Mouse (Mus musculus) hindbrain, embryonic 12.5 days (tissue): ENCODE data around the gene Ermap. TPM values are rescaled to one million over a fixed set of nuclear protein-coding genes. Genes with fewer than 3 reads are reported as not detected.

Source experiments
- ATAC-seq: fragments of 200-750 bp; cut with Nextera tagmentation; 2 replicates; pipeline ENCODE4 v1.8.0; 2017; ENCODE audit warnings: moderate TSS enrichment; ENCODE audit not compliant: low FRiP score
- H3K27ac ChIP-seq: fragments of 300-500 bp; sonication (generic); 2 replicates; pipeline ENCODE4 v1.5.1; 2016; ENCODE audit warnings: mild to moderate bottlenecking
- H3K27me3 ChIP-seq: fragments of 300-500 bp; sonication (generic); 2 replicates; pipeline ENCODE4 v1.6.1; 2016; ENCODE audit warnings: mild to moderate bottlenecking
- H3K36me3 ChIP-seq: fragments of 300-500 bp; sonication (generic); 2 replicates; pipeline ENCODE4 v1.6.1; 2016; ENCODE audit warnings: mild to moderate bottlenecking
- H3K4me1 ChIP-seq: fragments of 300-500 bp; sonication (generic); 2 replicates; pipeline ENCODE4 v1.6.1; 2016
- H3K4me2 ChIP-seq: fragments of 300-500 bp; sonication (generic); replicated peaks from 2 replicates; pipeline ENCODE4 v1.6.1; 2016; ENCODE audit warnings: mild to moderate bottlenecking
- H3K4me3 ChIP-seq: fragments of 300-500 bp; sonication (generic); 2 replicates; pipeline ENCODE4 v1.5.1; 2016; ENCODE audit warnings: mild to moderate bottlenecking
- H3K9ac ChIP-seq: fragments of 300-500 bp; sonication (generic); 2 replicates; pipeline ENCODE4 v1.6.1; 2016; ENCODE audit warnings: mild to moderate bottlenecking, moderate library complexity
- H3K9me3 ChIP-seq: fragments of 300-500 bp; sonication (generic); replicated peaks from 2 replicates; pipeline ENCODE4 v1.6.1; 2016; ENCODE audit warnings: mild to moderate bottlenecking
- WGBS: fragments of 180-500 bp; shearing (Covaris S2); methylation state at CpG from one replicate; pipeline ENCODE4 v1.1.7; 2016; 5-methylcytosine and 5-hydroxymethylcytosine counted together
- polyA plus RNA-seq: library from polyadenylated mRNA; unstranded; fragments of >200 nt; fragmentation: Nextera tagmentation; extraction: Ambion mirVana; gene quantifications from 2 replicates; pipeline ENCODE4 v1.2.1, GENCODE M21; 2016

Gene Ermap
- polyA plus RNA-seq, 1 experiment from 2014 or later = 7.4 TPM

DNA sequence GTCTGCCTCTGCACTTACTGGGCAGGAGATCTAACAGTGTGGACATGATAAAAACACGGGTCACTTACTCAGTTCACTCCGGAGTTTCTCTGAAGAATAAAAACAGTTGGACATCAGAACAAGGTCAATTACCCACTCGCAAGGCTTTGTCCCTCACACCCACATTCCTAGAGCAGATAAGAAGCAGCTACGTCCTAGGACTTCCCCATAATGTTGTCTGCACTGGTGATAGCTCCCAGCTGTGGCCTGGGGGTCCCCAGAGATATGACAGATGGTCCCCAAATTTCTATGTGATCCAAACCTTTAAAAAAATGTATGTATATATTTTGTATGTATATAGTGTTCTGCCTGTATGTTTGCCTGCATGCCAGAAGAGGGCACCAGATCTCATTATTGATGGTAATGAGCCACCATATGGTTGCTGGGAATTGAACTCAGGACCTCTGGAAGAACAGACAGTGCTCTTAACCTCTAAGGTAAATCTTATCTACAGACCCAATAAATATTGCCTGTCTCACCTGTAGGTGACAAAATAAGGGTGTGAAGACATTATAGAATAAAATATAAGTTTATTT is 9.6 kb downstream of the Ermap start:
- H3K4me1 ChIP-seq = no peaks in the 10 kb centered on the region
- no peak for ATAC-seq
- H3K4me2 ChIP-seq = no peak overlapping the region
- H3K36me3 ChIP-seq = no peaks in the 10 kb centered on the region
- 64% methylated on average over 4 of the region's 4 CpGs for WGBS
- H3K4me3 ChIP-seq = no peak overlapping the region
- no peaks in the 10 kb centered on the region for H3K27me3 ChIP-seq
- H3K9ac ChIP-seq = no peak overlapping the region
- H3K27ac ChIP-seq = no peak overlapping the region
- no peaks in the 10 kb centered on the region for H3K9me3 ChIP-seq

DNA sequence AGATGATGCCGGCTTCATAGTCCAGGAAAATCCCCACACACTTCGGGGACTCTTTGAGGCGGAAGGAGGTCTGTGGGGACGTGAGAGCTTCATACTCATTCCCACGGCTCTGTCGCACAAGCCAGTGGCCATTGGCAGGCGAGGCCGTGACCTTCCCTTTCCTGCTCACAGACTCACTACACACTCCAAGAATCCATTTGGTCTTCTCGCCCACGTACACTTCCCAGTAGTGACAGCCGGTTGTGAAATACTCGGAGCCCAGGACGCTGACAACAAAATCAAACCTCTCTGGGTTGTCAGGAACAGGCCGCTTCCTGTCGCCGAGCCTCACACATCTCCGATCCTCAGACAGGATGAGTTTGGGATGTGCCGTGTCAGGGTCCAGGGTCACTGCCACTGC is 11.5 kb downstream of the Ermap start:
- WGBS = 80% methylated on average over 18 of the region's 18 CpGs
- no peak for ATAC-seq
- H3K36me3 ChIP-seq = no peaks in the 10 kb centered on the region
- no peaks in the 10 kb centered on the region for H3K9me3 ChIP-seq
- no peaks in the 10 kb centered on the region for H3K27me3 ChIP-seq
- no peaks in the 10 kb centered on the region for H3K4me1 ChIP-seq
- H3K27ac ChIP-seq = no peak overlapping the region
- H3K4me2 ChIP-seq = no peak overlapping the region
- no peak overlapping the region for H3K9ac ChIP-seq
- H3K4me3 ChIP-seq = no peak overlapping the region

DNA sequence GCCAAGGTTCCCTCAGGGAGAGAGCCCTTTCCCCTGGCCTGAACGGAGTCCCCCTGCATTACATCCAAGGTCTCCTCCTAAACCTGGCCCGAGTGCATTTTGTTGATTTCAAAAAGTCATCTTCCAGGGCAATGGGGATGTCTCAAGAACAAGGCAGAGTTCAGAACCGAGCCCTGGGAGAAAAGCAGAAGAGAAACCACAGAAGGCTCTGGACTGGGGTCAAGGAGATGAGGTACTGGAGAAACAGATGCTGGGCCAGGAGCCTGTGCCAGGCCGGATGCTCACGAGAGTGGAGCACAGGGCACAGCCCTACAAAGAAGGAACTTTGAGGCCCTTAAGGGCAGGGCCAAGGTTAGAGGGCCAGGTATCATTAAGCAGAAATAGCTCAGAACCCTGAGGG is 12.1 kb downstream of the Ermap start:
- no peak for ATAC-seq
- WGBS = 79% methylated on average over 5 of the region's 5 CpGs

DNA sequence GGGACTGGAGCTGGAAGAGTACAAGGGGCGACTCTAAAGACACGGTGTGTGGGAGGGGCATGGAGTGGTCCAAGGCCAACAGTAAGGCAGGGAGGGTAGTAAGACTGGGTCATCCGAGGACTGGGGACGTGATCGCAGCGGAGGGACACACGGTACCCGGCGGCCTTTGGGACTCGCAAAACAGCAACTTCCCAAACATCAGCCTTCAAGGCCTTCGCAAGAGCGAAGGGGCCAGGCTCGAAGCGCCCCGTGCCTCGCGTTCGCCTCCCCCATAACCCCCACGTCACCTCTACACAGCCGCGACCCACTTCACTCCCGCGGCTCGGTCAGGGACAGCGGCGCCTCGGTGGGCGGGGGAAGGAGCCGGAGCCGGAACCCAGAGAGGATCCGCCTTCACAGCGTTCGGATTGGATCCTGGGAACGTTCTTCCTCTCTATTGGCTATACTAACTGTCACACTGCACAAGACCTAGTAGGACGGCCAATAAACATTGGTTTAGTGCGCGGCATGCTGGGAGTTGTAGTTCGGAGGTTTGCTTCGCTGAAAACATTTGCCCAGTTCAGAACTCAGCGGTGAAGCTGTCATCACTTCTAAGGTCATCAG is 15.9 kb downstream of the Ermap start, which contains the start of gene Zfp691:
Zfp691 (minus strand) TSS at position 345 of the 603 bp plus-strand sequence.
- peak within 1 kb of the TSS; percentile 50 for H3K4me3 ChIP-seq
- WGBS = under 1% methylated on average over 40 of the region's 40 CpGs

More for the DNA sequence above, 12.1 kb downstream of the Ermap start:
- no peaks in the 10 kb centered on the region for H3K9me3 ChIP-seq
- H3K36me3 ChIP-seq = no peaks in the 10 kb centered on the region
- H3K27me3 ChIP-seq = no peaks in the 10 kb centered on the region
- H3K27ac ChIP-seq = no peak overlapping the region
- H3K4me1 ChIP-seq = peaks cover 5% of the 10 kb centered on the region
- H3K4me3 ChIP-seq = no peak overlapping the region
- no peak overlapping the region for H3K9ac ChIP-seq
- no peak overlapping the region for H3K4me2 ChIP-seq

DNA sequence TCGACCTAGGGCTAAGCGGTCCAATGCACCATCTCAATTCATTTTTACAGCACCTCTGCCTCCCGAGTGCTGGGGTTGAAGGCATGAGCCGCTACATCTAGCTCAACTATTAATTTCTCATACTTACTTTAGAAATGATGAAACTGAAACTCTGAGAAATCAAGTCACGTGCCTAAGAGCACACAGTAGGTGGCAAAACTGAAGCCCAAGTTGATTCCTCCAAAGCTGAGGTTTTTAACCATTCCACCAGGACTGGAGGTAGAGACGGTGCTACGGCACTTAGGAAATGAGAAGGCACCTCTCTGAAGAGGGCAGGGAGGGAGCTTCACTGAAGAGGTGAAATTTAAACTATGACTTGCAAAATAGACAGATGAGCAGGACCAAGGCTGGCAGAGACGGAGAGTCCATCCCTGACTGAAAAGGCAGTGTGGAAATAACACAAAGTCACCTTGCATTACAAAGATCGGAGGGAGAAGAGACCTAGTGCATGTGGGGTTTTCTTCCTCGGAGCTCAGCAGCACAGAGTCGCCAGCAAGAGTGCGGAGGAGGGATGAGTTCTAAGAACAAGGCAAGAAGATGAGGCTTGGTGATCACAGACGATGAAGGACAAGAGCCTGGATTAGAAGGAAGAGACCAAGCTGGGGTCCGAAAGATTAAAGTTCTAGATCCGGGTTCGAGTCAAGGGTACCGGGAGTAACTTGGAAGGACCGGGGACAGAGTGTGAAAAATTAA is 16.7 kb downstream of the Ermap start:
- WGBS = 45% methylated on average over 18 of the region's 18 CpGs
- H3K27ac ChIP-seq = 0 out of 2 replicates have a peak overlapping the region, but pooled peaks have one; percentile 50
- peak overlapping the region; percentile 80 for H3K9ac ChIP-seq
- peak overlapping the region; percentile 72 for H3K4me2 ChIP-seq
- ATAC-seq = no peak
- no peaks in the 10 kb centered on the region for H3K27me3 ChIP-seq
- H3K9me3 ChIP-seq = no peaks in the 10 kb centered on the region
- peak overlapping the region; percentile 50 for H3K4me3 ChIP-seq
- peaks cover 18% of the 10 kb centered on the region for H3K36me3 ChIP-seq
- H3K4me1 ChIP-seq = peaks cover 19% of the 10 kb centered on the region

More for the DNA sequence above, 15.9 kb downstream of the Ermap start, which contains the start of gene Zfp691:
- Histone ChIP-seq H3K27ac (peak within 1 kb of the TSS; percentile 50; the same call in 1 of the 2 replicates), H3K27me3 (no peaks in the 10 kb centered on the region), H3K9ac (peak within 1 kb of the TSS; percentile 80), H3K4me1 (peaks cover 19% of the 10 kb centered on the region), H3K36me3 (peaks cover 17% of the 10 kb centered on the region), H3K4me2 (peak within 1 kb of the TSS; percentile 72), H3K9me3 (no peaks in the 10 kb centered on the region)
- ATAC-seq = peak; percentile 100

DNA sequence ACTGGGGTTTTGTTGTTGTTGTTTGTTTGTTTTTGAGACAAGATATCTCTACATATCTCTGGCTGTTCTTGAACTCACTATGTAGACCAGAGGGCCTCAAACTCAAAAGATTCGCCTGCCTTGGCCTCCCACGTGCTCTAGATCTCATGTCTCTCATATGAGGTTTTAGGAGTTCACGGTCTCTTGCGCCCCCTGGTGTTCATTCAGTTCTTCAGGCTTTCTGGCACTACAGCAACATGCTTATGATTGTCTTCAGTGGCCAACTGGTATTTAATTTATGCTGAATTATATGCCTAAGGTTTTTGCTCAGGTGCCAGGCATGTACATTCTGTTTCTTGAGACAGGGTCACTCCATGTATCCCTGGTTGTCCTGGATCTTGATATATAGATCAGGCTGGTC is 22.1 kb downstream of the Ermap start:
- no peaks in the 10 kb centered on the region for H3K27me3 ChIP-seq
- H3K4me2 ChIP-seq = no peak overlapping the region
- no peak overlapping the region for H3K9ac ChIP-seq
- peaks cover 13% of the 10 kb centered on the region for H3K4me1 ChIP-seq
- WGBS = 6% methylated on average over 4 of the region's 4 CpGs
- peak; percentile 32; the same call in 1 of the 2 replicates for ATAC-seq
- no peak overlapping the region for H3K27ac ChIP-seq
- peaks cover 18% of the 10 kb centered on the region for H3K36me3 ChIP-seq
- H3K4me3 ChIP-seq = no peak overlapping the region
- no peaks in the 10 kb centered on the region for H3K9me3 ChIP-seq

DNA sequence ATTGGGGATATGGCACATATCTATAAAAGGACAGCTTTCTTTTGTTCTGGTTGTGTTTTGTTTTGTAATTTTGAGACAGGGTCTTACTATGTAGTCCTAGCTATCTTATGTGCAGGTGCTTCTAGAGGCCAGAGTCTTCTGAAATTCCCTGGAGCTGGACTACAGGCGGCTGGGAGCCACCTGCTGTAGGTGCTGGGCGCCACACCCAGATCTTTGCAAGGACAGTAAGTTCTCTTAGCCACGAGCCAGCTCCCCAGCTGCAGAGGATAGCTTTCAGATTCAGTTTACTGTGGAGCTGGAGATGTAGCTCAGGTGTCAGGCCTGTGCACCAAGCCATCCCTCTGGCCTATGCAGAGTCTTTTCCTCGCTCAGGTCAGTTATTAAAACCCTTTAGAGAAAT is 22.7 kb downstream of the Ermap start:
- Histone ChIP-seq H3K4me3 (no peak overlapping the region), H3K27me3 (no peaks in the 10 kb centered on the region), H3K9me3 (no peaks in the 10 kb centered on the region), H3K9ac (no peak overlapping the region), H3K27ac (no peak overlapping the region), H3K36me3 (peaks cover 18% of the 10 kb centered on the region), H3K4me2 (no peak overlapping the region), H3K4me1 (peaks cover 8% of the 10 kb centered on the region)
- ATAC-seq = no peak
- WGBS = 83% methylated on average over 4 of the region's 4 CpGs

DNA sequence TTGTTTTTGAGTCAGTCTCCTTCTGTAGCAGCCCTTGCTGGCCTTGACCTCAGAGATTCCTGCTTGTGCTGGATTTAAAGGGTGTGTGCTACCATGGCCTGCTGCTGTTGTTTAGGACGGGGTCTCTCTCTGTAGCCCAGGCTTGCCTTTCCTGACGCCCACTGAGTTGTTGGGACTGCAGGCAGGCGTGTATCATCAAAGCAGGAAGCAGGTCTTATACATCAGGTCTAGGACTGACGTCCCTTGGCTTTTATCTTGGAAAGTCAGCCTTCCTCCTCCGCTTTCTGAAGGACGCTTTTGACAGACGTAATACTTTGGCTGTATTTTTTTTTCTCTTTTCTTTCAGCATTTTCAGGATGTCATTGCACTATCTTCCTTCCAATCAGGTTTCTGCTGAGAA is 23.9 kb downstream of the Ermap start:
- no peak for ATAC-seq
- H3K9me3 ChIP-seq = no peaks in the 10 kb centered on the region
- H3K36me3 ChIP-seq = peaks cover 18% of the 10 kb centered on the region
- no peak overlapping the region for H3K4me3 ChIP-seq
- H3K4me2 ChIP-seq = no peak overlapping the region
- no peak overlapping the region for H3K27ac ChIP-seq
- 75% methylated on average over 7 of the region's 7 CpGs for whole genome bisulfite sequencing
- H3K4me1 ChIP-seq = no peaks in the 10 kb centered on the region
- no peak overlapping the region for H3K9ac ChIP-seq
- no peaks in the 10 kb centered on the region for H3K27me3 ChIP-seq

DNA sequence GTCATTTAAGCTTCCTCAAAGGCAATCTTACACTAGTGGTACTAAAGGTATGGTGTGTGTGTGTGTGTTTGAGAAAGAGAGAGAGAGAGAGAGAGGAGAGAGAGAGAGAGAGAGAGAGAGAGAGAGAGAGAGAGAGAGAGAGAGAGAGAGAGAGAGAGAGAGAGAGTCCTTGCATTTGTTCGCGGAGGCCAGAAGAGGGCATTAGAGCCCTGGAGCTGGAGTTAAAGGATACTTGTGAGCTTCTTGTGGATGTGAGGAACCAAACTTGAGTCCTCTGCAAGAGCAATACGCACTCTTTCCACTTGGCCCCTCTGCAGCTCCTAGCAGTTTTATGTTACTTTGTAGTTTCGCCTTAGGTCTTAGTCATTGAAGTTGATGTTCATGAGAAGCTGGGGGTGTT is 26.8 kb downstream of the Ermap start:
- no peak overlapping the region for H3K4me3 ChIP-seq
- H3K9ac ChIP-seq = no peak overlapping the region
- no peaks in the 10 kb centered on the region for H3K36me3 ChIP-seq
- H3K9me3 ChIP-seq = no peaks in the 10 kb centered on the region
- no peak for ATAC-seq
- H3K4me2 ChIP-seq = no peak overlapping the region
- H3K4me1 ChIP-seq = no peaks in the 10 kb centered on the region
- H3K27ac ChIP-seq = no peak overlapping the region
- no peaks in the 10 kb centered on the region for H3K27me3 ChIP-seq
- WGBS = 67% methylated on average over 4 of the region's 4 CpGs

DNA sequence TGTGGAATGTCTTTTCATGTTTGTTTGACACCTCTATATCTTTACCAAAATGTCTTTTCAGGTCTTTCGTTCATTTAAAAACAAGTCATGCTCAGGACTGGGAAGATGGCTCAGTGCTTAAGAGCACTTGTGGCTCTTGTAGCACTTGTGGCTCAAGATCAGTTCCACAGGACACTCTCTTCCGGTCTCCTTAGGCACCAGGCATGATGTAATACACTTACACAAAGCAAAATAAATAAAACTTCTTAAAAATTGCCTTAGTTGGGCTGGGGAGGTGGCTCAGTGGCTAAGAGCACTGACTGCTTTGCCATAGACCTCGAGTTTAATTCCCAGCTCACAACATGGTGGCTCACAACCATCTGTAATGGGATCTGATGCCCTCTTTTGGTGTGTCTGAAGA is 28.5 kb downstream of the Ermap start:
- H3K27ac ChIP-seq = no peak overlapping the region
- no peak overlapping the region for H3K4me3 ChIP-seq
- H3K4me1 ChIP-seq = no peaks in the 10 kb centered on the region
- no peak overlapping the region for H3K4me2 ChIP-seq
- no peaks in the 10 kb centered on the region for H3K9me3 ChIP-seq
- 72% methylated on average over 3 of the region's 3 CpGs for WGBS
- H3K36me3 ChIP-seq = no peaks in the 10 kb centered on the region
- ATAC-seq = no peak
- no peaks in the 10 kb centered on the region for H3K27me3 ChIP-seq
- no peak overlapping the region for H3K9ac ChIP-seq

DNA sequence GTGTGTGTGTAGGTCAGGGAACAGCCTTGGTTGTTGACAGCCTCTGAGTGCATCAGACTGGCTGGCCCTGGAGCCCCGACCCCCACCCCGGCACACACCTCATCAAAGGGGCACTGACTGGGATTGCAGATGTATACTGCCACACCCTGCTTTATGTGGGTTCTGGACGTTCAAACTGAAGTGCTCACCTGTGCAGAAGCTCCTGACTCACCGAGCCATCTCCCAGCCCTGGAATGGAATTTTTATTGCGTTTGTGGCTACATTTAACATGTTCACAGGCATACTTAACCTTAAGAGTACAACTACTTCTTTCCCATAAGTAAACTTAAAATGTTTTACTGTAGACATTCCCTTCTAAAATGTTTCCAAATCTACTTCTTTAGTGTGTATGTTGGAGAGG is 31.9 kb downstream of the Ermap start:
- H3K27me3 ChIP-seq = no peaks in the 10 kb centered on the region
- ATAC-seq = no peak

DNA sequence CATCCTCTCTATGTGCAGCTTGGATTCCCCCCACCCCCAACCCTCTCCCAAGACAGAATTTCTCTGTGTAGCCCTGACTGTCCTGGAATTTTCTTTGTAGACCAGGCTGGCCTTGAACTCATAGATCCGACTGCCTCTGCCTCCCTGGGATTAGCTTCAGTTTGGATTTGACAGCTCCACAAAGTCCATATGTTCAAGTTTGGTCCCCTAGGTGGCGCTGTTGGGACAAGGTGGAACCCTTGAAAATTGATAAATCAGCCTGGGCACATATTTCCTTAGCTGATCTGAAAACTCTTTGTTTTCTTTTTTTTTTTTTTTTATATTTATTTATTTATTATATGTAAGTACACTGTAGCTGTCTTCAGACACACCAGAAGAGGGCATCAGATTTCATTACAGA is 32.6 kb downstream of the Ermap start:
- Histone ChIP-seq H3K27me3 (no peaks in the 10 kb centered on the region), H3K9me3 (no peaks in the 10 kb centered on the region), H3K9ac (no peak overlapping the region), H3K27ac (no peak overlapping the region), H3K4me3 (no peak overlapping the region), H3K4me1 (no peaks in the 10 kb centered on the region), H3K36me3 (no peaks in the 10 kb centered on the region), H3K4me2 (no peak overlapping the region)
- ATAC-seq = no peak
- WGBS = 36% methylated on average over 2 of the region's 2 CpGs

More for the DNA sequence above, 31.9 kb downstream of the Ermap start:
- Histone ChIP-seq H3K4me1 (no peaks in the 10 kb centered on the region), H3K36me3 (no peaks in the 10 kb centered on the region), H3K27ac (no peak overlapping the region), H3K4me3 (no peak overlapping the region), H3K9ac (no peak overlapping the region), H3K4me2 (no peak overlapping the region), H3K9me3 (no peaks in the 10 kb centered on the region)
- 86% methylated on average over 5 of the region's 5 CpGs for WGBS
